Mouse (Mus musculus) embryonic facial prominence, embryonic 11.5 days (tissue): Measurements from ENCODE around the gene Ly6f. TPM values are rescaled to one million over a fixed set of nuclear protein-coding genes. Genes with fewer than 3 reads are reported as not detected.

ENCODE experiments used
- ATAC-seq: fragments of 200-750 bp; cut with Nextera tagmentation; replicated peaks from 2 replicates; pipeline ENCODE4 v1.8.0; 2017; ENCODE audit warnings: low read depth; ENCODE audit not compliant: insufficient number of reproducible peaks, low FRiP score, low TSS enrichment
- DNase-seq: peaks from one replicate; pipeline ENCODE4 v3.0.0-alpha.2; 2015; ENCODE audit warnings: low spot score
- H3K27ac ChIP-seq: fragments of 300-500 bp; sonication (generic); replicated peaks from 2 replicates; pipeline ENCODE4 v1.5.1; 2014; ENCODE audit warnings: mild to moderate bottlenecking, low read depth, low read length, control low read depth
- H3K27me3 ChIP-seq: fragments of 300-500 bp; sonication (generic); 2 replicates; pipeline ENCODE4 v1.6.1; 2014; ENCODE audit warnings: mild to moderate bottlenecking, low read length, moderate library complexity, mixed read lengths; ENCODE audit not compliant: control insufficient read depth, insufficient read depth
- H3K36me3 ChIP-seq: fragments of 300-500 bp; sonication (generic); replicated peaks from 2 replicates; pipeline ENCODE4 v1.6.1; 2014; ENCODE audit warnings: low read depth, mild to moderate bottlenecking, low read length, moderate library complexity, mixed read lengths; ENCODE audit not compliant: control insufficient read depth, insufficient read depth
- H3K4me1 ChIP-seq: fragments of 300-500 bp; sonication (generic); 2 replicates; pipeline ENCODE4 v1.6.1; 2014; ENCODE audit warnings: low read length, mixed read lengths; ENCODE audit not compliant: control insufficient read depth, insufficient read depth
- H3K4me2 ChIP-seq: fragments of 300-500 bp; sonication (generic); 2 replicates; pipeline ENCODE4 v1.6.1; 2014; ENCODE audit warnings: low read depth, mild to moderate bottlenecking, control low read depth, low read length, moderate library complexity
- H3K4me3 ChIP-seq: fragments of 300-500 bp; sonication (generic); 2 replicates; pipeline ENCODE4 v1.5.1; 2014; ENCODE audit warnings: low read depth, low read length, control low read depth
- H3K9ac ChIP-seq: fragments of 300-500 bp; sonication (generic); replicated peaks from 2 replicates; pipeline ENCODE4 v1.6.1; 2014; ENCODE audit warnings: mild to moderate bottlenecking, control low read depth, low read length
- H3K9me3 ChIP-seq: fragments of 300-500 bp; sonication (generic); replicated peaks from 2 replicates; pipeline ENCODE4 v1.6.1; 2016; ENCODE audit warnings: mild to moderate bottlenecking, low read length, inconsistent platforms, mixed read lengths; ENCODE audit not compliant: control insufficient read depth
- WGBS: fragments of 180-500 bp; shearing (Covaris S2); extraction: QIAGEN DNeasy Blood & Tissue Kit; methylation state at CpG from one replicate; pipeline ENCODE4 v1.1.7; 2014; 5-methylcytosine and 5-hydroxymethylcytosine counted together
- polyA plus RNA-seq: library from polyadenylated mRNA; unstranded; fragments of >200 nt; fragmentation: Nextera tagmentation; extraction: Ambion mirVana; gene quantifications from 2 replicates; pipeline ENCODE4 v1.2.1, GENCODE M21; 2014

Ly6f gene
- not detected in 2 replicates for polyA plus RNA-seq

GRCm38 (mm10) chr15:75268121-75268520 is at the start of gene Ly6f:
TSS of gene Ly6f (plus strand) at chr15:75268421.
- no peak for ATAC-seq
- Histone ChIP-seq H3K27me3 (no peaks in the 10 kb centered on the region), H3K4me1 (no peaks in the 10 kb centered on the region), H3K27ac (no peak within 1 kb of the TSS), H3K9me3 (no peaks in the 10 kb centered on the region; the same call in 1 of the 2 replicates), H3K4me3 (no peak within 1 kb of the TSS), H3K36me3 (no peaks in the 10 kb centered on the region), H3K9ac (no peak within 1 kb of the TSS), H3K4me2 (no peak within 1 kb of the TSS)
- no peak for DNase-seq

GRCm38 (mm10) chr15:75221942-75222341 is 46.3 kb upstream of the Ly6f start:
- H3K27me3 ChIP-seq: no peaks in the 10 kb centered on the region
- no peak overlapping the region for H3K27ac ChIP-seq
- no peak overlapping the region for H3K4me2 ChIP-seq
- no peaks in the 10 kb centered on the region for H3K4me1 ChIP-seq
- no peak for ATAC-seq
- H3K4me3 ChIP-seq: no peak overlapping the region
- no peak for DNase-seq
- H3K36me3 ChIP-seq: no peaks in the 10 kb centered on the region
- H3K9ac ChIP-seq: no peak overlapping the region
- no peaks in the 10 kb centered on the region for H3K9me3 ChIP-seq

GRCm38 (mm10) chr15:75237736-75238288 is 30.4 kb upstream of the Ly6f start:
- no peaks in the 10 kb centered on the region for H3K27me3 ChIP-seq
- WGBS: 83% methylated on average over 3 of the region's 3 CpGs
- no peak overlapping the region for H3K27ac ChIP-seq
- DNase-seq (no peak), ATAC-seq (no peak)
- H3K9me3 ChIP-seq: no peaks in the 10 kb centered on the region
- no peak overlapping the region for H3K4me3 ChIP-seq
- no peak overlapping the region for H3K4me2 ChIP-seq
- no peak overlapping the region for H3K9ac ChIP-seq
- no peaks in the 10 kb centered on the region for H3K36me3 ChIP-seq
- no peaks in the 10 kb centered on the region for H3K4me1 ChIP-seq

GRCm38 (mm10) chr15:75240558-75240957 is 27.7 kb upstream of the Ly6f start:
- ATAC-seq (no peak), DNase-seq (peak; percentile 5)
- Histone ChIP-seq H3K27me3 (no peaks in the 10 kb centered on the region), H3K27ac (no peak overlapping the region), H3K36me3 (no peaks in the 10 kb centered on the region), H3K9me3 (no peaks in the 10 kb centered on the region), H3K4me3 (no peak overlapping the region), H3K4me2 (no peak overlapping the region), H3K4me1 (no peaks in the 10 kb centered on the region), H3K9ac (no peak overlapping the region)
- 47% methylated on average over 2 of the region's 2 CpGs for WGBS

GRCm38 (mm10) chr15:75242756-75243640 is 25.2 kb upstream of the Ly6f start:
- Histone ChIP-seq H3K9ac (no peak overlapping the region), H3K4me2 (no peak overlapping the region), H3K27ac (no peak overlapping the region), H3K4me3 (no peak overlapping the region), H3K36me3 (no peaks in the 10 kb centered on the region), H3K4me1 (no peaks in the 10 kb centered on the region), H3K9me3 (no peaks in the 10 kb centered on the region), H3K27me3 (no peaks in the 10 kb centered on the region)
- WGBS: 81% methylated on average over 3 of the region's 3 CpGs
- ATAC-seq (no peak), DNase-seq (no peak)

GRCm38 (mm10) chr15:75254671-75255070 is 13.6 kb upstream of the Ly6f start:
- no peaks in the 10 kb centered on the region for H3K4me1 ChIP-seq
- no peaks in the 10 kb centered on the region for H3K9me3 ChIP-seq
- WGBS: 82% methylated on average over 3 of the region's 3 CpGs
- no peaks in the 10 kb centered on the region for H3K36me3 ChIP-seq
- H3K27me3 ChIP-seq: no peaks in the 10 kb centered on the region
- H3K27ac ChIP-seq: no peak overlapping the region
- H3K4me3 ChIP-seq: no peak overlapping the region
- DNase-seq (no peak), ATAC-seq (no peak)
- no peak overlapping the region for H3K9ac ChIP-seq
- no peak overlapping the region for H3K4me2 ChIP-seq

- H3K4me1 ChIP-seq: no peaks in the 10 kb centered on the region
- no peak overlapping the region for H3K4me3 ChIP-seq
- H3K27me3 ChIP-seq: no peaks in the 10 kb centered on the region
- no peak overlapping the region for H3K4me2 ChIP-seq
- H3K27ac ChIP-seq: no peak overlapping the region
- H3K9me3 ChIP-seq: no peaks in the 10 kb centered on the region; the same call in 1 of the 2 replicates
- no peak for ATAC-seq
- H3K36me3 ChIP-seq: no peaks in the 10 kb centered on the region
- no peak for DNase-seq
- no peak overlapping the region for H3K9ac ChIP-seq
These were observed 2.4 kb upstream of the Ly6f start for GRCm38 (mm10) chr15:75265863-75266262.

- no peaks in the 10 kb centered on the region for H3K27me3 ChIP-seq
- no peak for DNase-seq
- H3K4me3 ChIP-seq: no peak overlapping the region
- no peaks in the 10 kb centered on the region for H3K4me1 ChIP-seq
- no peaks in the 10 kb centered on the region; the same call in 1 of the 2 replicates for H3K9me3 ChIP-seq
- H3K27ac ChIP-seq: no peak overlapping the region
- H3K36me3 ChIP-seq: no peaks in the 10 kb centered on the region
- no peak for ATAC-seq
- WGBS: 63% methylated on average over 1 of the region's 1 CpGs
- no peak overlapping the region for H3K4me2 ChIP-seq
- H3K9ac ChIP-seq: no peak overlapping the region
These were observed 1.6 kb upstream of the Ly6f start for GRCm38 (mm10) chr15:75266626-75267025.
